Mouse (Mus musculus) lung, postnatal 0 days (tissue): ENCODE results near the gene Ncor2.

Experiments
- CTCF ChIP-seq: IDR thresholded peaks from 2 replicates; pipeline ENCODE4 v1.5.1; 2016; ENCODE audit warnings: antibody characterized with exemption, mild to moderate bottlenecking
- EP300 ChIP-seq: IDR thresholded peaks from 2 replicates; pipeline ENCODE4 v1.6.1; 2016; ENCODE audit warnings: antibody characterized with exemption, mild to moderate bottlenecking, control low read depth

- TF ChIP-seq CTCF (peak; percentile 87), EP300 (no peak)
Observed at GRCm38 (mm10) chr5:125107011-125107651, 71.9 kb downstream of the Ncor2 start.
